Mouse (Mus musculus): Measurements from ENCODE around the gene Igdcc4.

DNA sequence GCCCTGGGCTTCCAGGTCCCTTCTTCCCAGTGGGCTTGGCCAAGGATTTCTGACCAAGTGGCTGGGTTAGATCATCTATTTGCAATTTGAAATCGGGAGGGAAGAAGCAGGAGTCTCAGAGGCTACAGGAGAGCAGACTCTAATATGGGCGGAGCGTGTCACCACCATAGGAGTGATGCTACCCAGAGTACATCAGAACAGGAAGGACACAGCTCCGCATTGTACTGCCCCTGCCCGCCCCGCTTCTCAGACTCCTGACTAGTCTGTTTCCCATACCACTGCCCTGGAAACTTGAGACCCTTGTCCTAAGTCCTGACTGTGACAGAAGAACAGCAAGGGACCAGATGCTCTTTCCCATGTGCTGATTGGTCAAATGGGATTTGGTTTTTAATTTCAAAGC, 56.3 kb downstream of the Igdcc4 start:
- TF ChIP-seq CTCF (IDR thresholded peaks at IDR 0.05; ENCODE audit: borderline replicate concordance, insufficient read depth, low read length) (no peak), POLR2A (IDR thresholded peaks at IDR 0.05; ENCODE audit: low read depth, low read length) (no peak)
